Mouse (Mus musculus): ENCODE data around the gene Pdrg1. TPM values are rescaled to one million over a fixed set of nuclear protein-coding genes. Genes with fewer than 3 reads are reported as not detected.

Pdrg1 gene
- total RNA-seq (2021) = 10 to 100 TPM; 72.1 to 77.5 TPM
- long read RNA-seq, experiment 1, transcript Pdrg1-201 (5 exons, 1,273 nt) = major isoform, 92 of 105 reads
- long read RNA-seq, experiment 1, partial matches to known transcripts = 1 of 105 reads
- long read RNA-seq, experiment 1, other reads (novel, unspliced or antisense) = 12 of 105 reads
- long read RNA-seq, experiment 2, transcript Pdrg1-201 (5 exons, 1,273 nt) = major isoform, 64 of 75 reads
- long read RNA-seq, experiment 2, partial matches to known transcripts = 2 of 75 reads
- long read RNA-seq, experiment 2, other reads (novel, unspliced or antisense) = 8 of 75 reads

DNA sequence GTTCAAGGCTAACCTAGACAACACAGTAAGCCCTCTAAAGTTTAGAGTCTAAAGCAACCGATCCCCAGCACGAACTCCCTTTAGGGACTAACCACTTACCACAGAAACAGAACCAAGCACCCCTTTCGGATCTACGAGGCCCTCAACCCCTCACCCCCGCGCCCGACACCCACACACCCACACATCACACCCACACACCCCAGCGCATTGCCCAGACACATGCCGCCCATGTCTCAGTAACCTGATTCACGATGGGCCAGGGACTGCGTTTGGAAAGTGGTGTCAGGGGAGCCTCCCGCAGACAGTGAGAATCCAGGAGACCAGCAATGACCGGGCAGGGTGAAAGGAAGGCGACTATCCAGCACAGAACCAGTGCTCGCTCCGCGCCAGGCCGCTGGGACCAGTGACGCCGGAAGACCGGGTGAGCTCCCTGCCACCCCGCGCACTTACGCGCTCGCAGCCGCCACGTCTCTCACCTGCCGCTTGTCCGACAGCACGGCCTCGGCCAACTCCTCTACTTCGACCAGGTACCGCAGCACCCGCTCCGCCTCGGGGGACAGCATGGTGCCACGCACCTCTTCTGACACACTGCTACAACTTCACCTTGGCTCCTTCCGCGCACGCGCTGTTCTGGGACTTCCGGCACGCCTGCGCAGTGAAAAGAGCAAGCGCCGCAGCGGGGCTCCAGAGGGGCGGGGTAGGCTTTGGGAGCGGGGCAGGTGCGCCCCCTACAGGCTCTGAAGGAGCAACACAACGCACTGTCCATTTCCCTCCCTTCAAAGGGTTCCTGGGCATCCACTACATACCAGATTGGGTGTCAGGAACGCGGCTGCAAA lies at the start of gene Pdrg1:
Gene Pdrg1, minus strand, starts transcription at position 670 of the 836 bp plus-strand sequence.
- peak; percentile 94 for DNase-seq (ENCODE audit: low spot score)

DNA sequence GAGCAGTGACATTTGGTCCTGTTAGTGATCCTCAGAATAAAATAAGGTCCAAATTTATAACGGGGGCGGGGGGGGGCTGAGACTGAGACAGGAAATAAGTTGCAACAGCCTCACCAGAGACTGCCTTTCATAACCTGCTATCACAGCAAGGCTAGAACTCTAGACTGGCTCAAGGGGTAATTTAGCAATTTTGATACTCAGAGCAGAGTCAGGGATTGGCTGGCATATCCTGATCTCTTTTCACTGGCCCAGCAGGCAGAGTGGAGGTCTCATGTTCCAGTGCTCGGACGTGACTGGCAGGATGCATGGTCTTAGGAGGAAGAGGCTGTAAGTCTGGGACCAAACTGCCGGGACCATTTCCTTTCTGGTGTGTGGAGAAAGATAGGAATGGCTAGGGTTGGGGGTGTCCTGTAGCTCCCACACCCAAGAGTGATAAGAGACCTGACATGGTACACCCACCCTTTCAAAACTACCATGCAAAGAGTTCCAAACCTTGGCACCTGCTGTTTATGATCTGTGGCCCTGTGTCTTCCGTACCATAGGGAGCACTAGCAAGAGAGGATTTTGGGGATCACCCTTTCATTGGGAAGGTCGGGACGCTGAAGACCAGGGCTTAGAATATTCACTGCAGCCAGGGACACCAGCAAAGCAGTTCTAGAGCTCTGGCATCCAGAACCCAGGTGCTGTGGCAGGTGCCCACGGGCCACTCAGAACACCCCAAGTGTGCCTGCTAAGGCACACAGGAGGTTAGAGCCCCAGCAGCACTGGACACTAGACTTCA lies 49.2 kb upstream of the Pdrg1 start:
- no peak for DNase-seq (ENCODE audit: low spot score)

DNA sequence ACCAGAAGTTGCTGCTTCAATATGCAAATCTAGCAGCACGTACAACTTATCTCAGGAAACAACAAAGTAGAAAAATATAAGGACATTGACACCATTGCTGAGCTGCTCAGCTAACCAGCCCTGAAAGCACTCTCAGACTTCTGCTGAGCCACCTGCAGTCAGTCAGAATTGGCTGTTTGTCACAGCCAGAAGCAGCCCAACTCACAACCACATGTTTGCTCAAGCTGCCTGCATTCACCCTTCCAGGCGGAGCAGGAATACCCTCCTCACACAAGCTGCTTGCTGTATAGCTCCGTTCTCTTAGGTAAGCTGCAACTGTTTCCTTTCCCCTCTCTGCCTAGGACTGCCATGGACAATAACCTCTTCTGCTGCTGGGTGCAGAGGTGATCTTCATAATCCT lies 48.2 kb upstream of the Pdrg1 start:
- DNase-seq (ENCODE audit: low spot score) = no peak

DNA sequence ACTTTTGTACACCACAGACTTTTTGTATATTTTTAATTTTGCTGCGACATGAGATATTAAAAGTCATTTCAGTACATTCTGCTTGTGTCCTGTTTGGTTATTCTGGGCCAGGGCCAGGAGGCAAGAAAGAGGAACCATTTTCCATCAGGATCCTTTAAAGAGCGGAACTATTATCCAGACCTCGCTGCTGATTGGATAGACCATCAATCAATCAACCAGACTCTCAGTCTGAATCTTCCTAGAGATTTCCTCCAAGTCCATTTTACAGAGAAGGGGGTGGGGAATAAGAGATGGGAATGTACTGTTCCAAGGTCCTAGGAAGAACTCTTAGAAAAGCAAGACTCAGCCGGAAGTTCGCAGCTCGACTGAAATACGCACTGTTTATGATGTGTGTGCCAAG lies 45.0 kb upstream of the Pdrg1 start:
- no peak for DNase-seq (ENCODE audit: low spot score)

DNA sequence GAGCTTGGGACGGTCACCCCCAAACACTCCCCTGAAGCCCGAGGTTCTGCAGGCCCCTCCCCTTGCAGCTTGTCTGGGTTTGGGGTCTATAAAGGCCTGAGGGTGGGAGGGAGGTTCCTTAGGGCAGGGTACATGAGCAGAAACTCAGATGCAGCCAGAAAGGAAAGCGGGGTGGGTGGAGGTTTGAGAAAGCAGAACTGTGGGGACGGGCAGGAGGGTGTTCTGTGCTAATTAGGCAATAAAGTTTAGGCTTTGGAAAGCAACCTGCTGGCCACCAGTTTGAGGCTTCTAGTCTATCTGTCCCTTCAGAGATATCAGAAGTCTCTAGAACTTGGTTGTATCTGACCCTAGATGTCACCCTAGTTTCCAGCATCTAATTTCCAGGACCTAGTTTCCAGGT lies 43.1 kb upstream of the Pdrg1 start:
- DNase-seq (ENCODE audit: low spot score) = no peak

DNA sequence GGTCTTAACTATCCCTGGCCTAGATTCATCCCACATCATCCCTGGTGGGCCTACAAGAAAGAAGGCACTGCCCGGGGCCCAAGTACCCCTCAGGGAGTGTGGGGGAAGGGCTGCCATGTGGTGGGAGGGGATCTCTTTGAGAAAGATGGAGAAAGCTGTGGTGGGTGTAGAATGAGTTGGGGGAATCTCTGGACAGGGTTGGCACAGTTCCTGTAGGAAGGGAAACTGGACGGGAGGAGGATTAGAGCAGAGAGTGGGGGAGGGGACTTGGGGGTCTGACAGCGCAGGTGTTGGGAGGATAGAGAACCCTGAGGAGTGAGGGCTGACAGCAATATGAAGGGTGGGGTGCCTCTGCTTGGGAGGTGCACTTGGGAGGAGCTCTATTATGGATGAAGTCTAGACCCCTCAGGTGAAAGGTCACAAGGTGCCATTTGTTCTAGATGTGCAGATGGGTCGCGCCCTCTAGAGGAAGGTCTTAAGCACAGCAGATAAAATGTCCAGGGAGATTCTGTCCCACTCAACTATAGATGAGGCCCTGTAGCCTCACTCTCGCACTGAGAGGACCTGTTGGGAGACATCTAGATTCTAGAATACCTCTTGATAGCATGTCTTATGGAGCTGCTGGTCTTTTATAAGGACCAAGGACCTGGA lies 40.2 kb upstream of the Pdrg1 start:
- DNase-seq (ENCODE audit: low spot score) = no peak

DNA sequence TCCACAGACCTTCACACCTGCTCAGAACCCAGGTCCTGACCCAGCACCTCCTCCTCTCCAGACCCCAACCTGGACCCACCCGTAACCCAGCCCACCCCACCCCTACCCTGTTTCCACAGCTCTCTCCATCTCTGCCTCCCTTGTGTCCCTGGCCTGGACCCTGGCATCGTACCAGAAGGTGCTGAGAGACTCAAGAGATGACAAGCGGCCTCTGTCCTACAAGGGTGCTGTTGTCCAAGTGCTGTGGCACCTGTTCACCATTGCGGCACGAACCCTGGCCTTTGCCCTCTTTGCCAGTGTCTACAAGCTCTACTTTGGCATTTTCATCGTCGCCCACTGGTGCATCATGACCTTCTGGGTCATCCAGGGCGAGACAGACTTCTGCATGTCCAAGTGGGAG lies 38.7 kb upstream of the Pdrg1 start:
- DNase-seq (ENCODE audit: low spot score) = no peak

DNA sequence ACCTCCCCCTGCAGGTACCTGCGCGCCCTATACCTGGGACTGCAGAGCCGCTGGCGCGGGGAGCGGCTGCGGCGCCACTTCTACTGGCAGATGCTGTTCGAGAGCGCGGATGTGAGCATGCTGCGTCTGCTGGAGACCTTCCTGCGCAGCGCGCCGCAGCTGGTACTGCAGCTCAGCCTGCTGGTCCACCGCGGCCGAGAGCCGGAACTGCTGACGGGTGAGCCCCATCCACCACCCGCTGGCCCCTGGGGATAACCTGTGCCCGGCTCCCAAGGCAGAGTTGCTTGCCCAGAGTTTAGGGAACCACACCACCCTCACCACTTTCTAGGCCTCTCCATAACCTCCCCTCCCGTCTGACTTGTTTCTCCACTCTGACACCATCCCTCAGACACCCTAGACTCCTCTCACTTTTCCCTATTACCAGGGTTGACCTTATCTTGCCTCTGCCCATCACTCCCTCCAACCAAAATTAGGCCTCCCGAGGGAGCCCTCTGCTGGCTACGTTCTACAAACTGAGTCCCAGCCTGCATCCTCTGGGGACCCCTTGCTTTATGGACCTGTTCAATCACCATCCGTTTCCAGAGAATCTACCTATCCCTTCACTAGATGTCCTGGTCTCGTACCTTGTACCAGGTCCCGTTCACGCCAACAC lies 37.6 kb upstream of the Pdrg1 start:
- no peak for DNase-seq (ENCODE audit: low spot score)

DNA sequence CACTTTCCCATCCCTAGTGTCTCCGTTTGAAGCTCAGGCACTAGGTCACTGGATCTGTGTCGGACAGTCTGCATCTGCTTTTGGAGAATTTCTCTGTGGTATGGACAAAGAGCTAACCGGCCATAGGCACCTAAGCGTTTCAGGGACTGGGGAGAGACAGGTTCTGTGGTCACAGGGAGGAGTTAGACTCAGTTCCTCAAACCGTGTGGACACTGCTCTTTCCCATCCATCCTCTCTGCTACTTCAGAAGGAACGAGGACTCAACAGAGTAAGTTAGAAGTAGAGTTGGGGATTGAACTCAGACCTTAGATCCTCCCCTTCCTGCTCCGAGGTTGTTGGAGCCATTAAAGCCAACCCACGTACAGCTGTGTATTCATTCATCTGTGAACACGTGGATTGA lies 36.3 kb upstream of the Pdrg1 start:
- DNase-seq (ENCODE audit: low spot score) = no peak

DNA sequence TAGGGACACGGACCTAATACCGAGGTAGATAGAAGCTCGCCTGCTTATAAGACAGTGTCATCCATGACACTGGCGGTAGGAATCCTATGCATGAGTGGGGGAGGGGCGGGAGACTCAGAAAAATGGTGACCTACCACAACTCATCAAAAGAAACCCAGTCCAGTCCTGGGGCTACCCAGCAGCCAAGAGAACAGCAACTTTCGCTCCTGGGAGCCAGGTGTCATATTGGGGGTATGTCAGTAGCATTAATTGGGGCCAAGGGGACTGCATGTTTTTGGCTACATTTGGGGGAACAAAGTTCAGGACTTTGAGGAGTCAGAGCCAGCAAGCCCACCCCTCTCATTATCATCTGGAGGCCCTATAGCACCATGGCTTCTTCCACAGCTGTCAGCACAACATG lies 35.9 kb upstream of the Pdrg1 start:
- DNase-seq (ENCODE audit: low spot score) = no peak

DNA sequence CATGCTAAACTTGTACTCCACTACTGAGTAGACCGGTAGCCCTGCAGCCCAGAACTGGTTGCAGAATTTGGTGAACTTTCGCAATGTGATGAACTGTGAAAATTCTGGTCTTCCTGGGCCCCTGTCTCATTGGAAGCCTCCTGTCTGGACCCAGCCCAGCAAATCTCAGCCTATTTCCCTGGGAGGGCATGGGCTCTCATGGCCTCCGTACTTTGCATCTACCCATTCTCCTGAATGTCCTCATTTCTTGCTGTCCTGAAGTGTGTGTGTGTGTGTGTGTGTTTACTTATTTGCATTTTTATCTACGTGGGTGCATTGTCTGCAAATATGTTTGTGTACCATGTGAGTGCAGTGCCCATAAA lies 34.8 kb upstream of the Pdrg1 start:
- DNase-seq (ENCODE audit: low spot score) = no peak

DNA sequence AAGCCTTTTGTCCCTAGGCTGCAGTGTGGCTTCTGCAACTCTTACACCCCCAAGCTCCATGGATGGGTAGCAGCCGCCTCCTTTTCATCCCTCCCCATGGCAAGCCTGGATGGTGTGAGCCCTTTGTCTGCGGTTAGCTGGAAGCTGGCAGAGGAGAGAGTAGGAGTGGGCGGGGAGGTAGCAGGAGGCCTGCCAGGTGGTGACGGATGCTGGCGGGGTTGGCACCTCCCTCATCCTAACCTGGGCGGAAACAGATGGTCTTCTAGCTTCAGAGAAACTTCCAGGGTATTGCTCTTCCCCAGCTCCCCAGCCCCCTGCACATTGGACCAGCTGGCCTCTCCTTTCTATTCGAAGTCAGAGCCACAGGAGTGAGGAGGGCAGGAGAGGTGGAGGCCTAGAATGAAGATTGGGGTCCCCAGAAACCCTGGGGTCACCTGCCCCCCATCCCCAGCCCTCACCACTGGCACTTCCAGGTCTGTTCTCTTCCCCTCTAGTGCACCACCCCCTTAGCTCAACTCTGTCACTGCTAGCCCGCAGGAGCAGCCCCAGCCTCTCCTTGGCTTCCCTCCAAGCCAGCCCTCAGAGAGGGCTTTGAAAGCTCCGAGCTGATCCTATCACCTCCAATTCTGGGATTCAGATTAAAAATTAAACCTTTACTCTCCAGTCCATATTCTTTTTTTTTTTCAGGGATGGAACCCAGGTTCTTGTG lies 34.2 kb upstream of the Pdrg1 start:
- DNase-seq (ENCODE audit: low spot score) = no peak

DNA sequence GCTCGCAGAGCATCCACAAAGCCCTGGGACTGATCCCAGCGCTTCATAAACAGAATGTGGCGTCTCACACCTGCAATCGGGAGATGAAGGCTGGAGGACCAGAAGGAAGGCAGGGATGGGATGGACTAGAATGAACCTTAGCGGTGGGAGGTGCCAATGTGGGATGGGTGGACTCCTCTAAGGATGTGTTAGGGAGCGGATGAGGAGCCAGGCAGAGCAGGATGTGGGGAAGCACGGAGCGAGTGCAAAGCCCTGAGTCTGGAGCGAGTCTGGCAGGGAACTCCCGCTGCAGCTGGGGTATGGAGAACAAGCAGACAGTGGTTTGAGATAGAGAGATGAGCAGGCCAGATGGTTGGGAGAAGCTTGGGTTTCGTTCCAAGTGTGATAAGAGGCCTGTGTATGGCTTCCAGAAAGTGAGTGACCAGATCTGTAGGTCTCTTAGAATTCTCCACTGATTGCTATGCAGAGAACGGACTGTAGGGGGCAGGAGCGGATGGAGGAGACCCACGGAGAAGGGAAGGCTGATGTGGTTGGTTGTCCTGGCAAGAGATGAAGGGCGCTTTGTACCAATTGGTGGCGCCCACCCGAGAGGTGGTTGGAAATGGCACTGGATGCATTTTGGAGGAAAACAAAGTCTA lies 32.7 kb upstream of the Pdrg1 start:
- peak; percentile 16 for DNase-seq (ENCODE audit: low spot score)

DNA sequence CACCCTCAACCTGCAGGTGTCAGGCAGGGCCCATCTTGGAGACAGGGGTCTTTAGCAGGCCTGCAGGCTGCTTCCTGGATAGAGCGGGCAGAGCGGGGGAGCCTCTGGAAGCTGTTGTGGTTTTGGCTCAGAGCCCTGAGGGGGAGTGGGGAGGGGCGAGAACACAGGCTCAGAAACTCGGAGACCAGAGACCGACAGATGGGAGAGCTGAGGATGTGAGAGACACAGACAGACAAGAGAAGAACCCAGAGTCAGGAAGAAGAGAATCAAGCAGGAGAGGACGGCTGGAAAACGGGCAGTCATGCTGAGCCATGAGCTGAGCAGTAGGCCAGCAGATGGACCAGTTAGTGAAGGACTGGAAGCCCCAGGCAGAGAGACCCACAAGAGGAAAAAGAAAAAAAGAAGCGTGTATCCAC lies 30.7 kb upstream of the Pdrg1 start:
- DNase-seq (ENCODE audit: low spot score) = no peak

DNA sequence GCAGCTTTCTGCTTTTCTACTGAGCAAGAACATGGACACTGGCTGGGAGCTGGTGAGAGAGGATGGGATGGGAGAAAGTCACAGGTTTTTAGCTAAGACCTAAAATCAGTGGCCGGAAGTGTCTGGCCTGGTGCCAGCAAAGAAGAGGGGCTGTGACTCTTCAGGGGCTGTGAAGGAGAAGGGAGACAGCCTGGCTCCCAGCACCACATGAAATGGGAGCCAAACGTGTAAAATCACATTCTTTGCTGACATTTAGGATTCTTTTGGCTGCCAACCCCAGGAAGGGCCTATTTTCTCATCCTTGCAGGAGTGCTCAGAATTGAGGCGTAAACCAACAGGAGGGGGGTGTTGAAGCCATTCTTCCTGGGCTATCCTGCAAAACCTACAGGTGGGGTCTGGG lies 28.7 kb upstream of the Pdrg1 start:
- DNase-seq (ENCODE audit: low spot score) = no peak

DNA sequence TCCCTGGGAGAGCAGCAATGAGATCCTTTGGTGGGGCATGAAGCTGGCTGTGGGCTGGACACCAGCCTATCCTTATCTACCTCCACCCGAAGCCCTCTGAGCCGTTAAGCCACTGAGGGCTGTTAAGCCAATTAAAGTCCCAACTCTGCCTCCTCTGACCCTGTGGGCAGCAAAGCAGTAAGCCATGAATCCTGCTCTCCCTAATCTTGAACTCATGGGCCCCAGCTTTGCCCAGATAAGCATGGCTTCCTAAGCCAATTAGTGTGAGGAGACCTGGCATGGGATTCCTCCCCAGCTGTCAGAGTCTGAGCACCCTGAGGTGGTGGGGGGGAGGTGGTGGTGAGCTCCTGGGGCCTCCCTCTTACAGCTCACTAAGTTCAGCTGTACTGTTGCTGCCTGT lies 21.5 kb upstream of the Pdrg1 start:
- DNase-seq (ENCODE audit: low spot score) = no peak

DNA sequence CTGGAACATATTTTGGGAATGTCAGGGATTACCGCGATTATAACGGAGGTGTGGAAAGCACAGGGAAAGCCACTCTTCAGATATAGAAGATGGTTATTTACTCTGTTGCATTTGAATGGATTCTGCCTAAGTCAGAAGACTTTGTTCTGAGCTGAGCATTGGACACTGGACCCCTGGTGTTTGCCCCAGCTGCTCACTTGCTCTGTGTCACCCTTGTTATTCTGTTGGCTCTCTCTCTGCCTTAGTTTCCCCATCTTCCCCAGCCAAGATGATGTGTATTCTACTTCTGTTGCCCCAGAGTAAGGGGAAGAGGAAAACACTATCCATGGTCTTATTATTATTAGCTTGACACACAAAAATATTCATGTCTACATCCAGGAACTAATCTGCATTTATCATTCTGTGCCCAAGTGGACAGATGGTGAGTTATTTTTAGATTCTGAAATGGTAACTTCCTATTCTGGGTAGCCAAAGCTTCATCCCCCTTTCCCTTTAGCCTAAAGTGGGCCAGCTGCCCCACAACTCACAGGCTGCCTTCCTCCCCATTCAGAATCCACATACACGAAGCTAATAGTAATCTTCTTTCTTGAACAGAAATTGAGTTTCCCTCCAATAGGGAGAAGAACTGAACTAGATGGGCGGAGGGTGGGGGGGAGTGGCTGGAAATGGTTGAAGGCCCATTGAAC lies 18.5 kb upstream of the Pdrg1 start:
- no peak for DNase-seq (ENCODE audit: low spot score)

DNA sequence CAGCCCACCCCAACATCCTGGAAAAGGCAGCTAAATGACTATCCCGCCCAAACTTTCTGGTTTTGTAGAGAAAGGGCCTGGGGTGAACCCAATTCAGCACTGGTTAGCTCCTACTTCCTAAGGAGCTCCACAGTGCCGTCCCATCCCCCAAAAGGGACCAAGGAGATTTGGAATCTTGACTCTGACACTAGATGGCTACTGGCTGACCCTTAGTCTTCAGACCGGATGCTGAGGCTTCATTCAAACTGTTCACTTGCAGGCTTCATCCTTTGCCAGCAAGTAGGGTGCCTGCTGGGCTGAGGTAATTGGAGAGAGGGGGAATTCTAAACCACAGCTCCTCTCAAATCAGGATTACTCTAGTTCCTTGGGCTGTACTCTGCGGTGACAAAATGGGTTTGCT lies 17.7 kb upstream of the Pdrg1 start:
- DNase-seq (ENCODE audit: low spot score) = no peak

DNA sequence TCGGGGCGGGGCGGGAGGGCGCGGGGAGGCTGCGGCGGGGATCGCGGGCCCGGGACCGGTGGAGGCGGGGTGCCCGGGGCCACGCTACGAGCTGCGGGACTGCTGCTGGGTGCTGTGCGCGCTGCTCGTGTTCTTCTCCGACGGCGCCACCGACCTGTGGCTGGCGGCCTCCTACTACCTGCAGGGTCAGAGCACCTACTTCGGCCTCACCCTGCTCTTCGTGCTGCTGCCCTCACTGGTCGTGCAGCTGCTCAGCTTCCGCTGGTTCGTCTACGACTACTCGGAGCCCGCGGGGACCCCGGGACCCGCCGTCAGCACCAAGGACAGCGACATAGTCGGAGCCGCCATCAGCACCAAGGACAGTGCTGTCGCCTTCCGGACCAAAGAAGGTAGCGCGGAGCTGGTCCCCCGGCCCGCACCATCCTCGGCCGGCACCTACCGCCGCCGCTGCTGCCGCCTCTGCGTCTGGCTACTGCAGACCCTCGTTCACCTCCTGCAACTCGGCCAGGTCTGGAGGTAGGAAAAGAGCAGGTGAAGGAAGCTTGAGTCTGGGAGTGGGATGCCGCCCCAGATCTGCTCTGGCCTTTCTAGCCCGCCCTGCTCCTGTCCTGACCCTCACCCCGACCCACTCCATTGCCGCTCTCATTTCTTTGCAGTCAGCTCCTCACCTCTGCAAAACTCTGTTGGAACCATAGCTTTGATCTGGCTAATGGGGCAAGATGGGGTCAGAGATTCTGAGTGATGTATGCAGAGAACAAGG lies 17.0 kb upstream of the Pdrg1 start:
- peak; percentile 53 for DNase-seq (ENCODE audit: low spot score)
